Mouse (Mus musculus) liver, postnatal 0 days (tissue): ENCODE data around the gene Ttc26.

Source experiments
- CTCF ChIP-seq: sonication (generic); IDR thresholded peaks from 2 replicates; pipeline ENCODE4 v1.5.1; 2016; ENCODE audit warnings: antibody characterized with exemption, low read depth
- EP300 ChIP-seq: IDR thresholded peaks from 2 replicates; pipeline ENCODE4 v1.6.1; 2016; ENCODE audit warnings: antibody characterized with exemption, low read depth, mild to moderate bottlenecking

- TF ChIP-seq CTCF, result no peak
- TF ChIP-seq EP300, result 0 out of 2 replicates have a peak, but pooled peaks have one; percentile 6
Measured at GRCm38 (mm10) chr6:38354723-38355353, 26.4 kb upstream of the Ttc26 start.
